Mouse (Mus musculus) neutrophil, adult 5-6 weeks (primary cell): Measurements from ENCODE around the gene Rab22a. TPM values are rescaled to one million over a fixed set of nuclear protein-coding genes. Genes with fewer than 3 reads are reported as not detected.
"Not testable (repeated sequence)": the region's sequence is repeated elsewhere in the genome, so short reads cannot be mapped to it uniquely, and the experiment has no call there.

Source experiments
- ATAC-seq: fragments of 151-379, 151-347 bp; 2 replicates; pipeline ENCODE4 v1.8.0; 2017; ENCODE audit warnings: mild to moderate bottlenecking, moderate TSS enrichment; ENCODE audit not compliant: insufficient number of reproducible peaks, poor library complexity, low FRiP score, severe bottlenecking; ENCODE audit errors: extremely low read depth
- total RNA-seq: library from RNA; stranded (forward); fragments of 200-1000 nt; gene quantifications from 2 replicates; pipeline ENCODE4 v1.2.3, GENCODE M21; 2017

The Rab22a gene
- 15.5 and 18.4 TPM in 2 replicates for total RNA-seq

GRCm38 (mm10) chr2:173659057-173659925, at the start of gene Rab22a:
Gene Rab22a (plus strand): TSS chr2:173659760.
- peak; percentile 95 for ATAC-seq

GRCm38 (mm10) chr2:173615378-173616081, 44.0 kb upstream of the Rab22a start:
- ATAC-seq = no peak

- ATAC-seq = no peak
Measured at GRCm38 (mm10) chr2:173616156-173616555, 43.4 kb upstream of the Rab22a start.

- no peak for ATAC-seq
Measured at GRCm38 (mm10) chr2:173619132-173619531, 40.4 kb upstream of the Rab22a start.

GRCm38 (mm10) chr2:173620645-173621044, 38.9 kb upstream of the Rab22a start:
- no peak for ATAC-seq

- no peak for ATAC-seq
Measured at GRCm38 (mm10) chr2:173622173-173622601, 37.4 kb upstream of the Rab22a start.

- ATAC-seq = no peak
Measured at GRCm38 (mm10) chr2:173624667-173625066, 34.9 kb upstream of the Rab22a start.

- ATAC-seq = no peak
Measured at GRCm38 (mm10) chr2:173625786-173626185, 33.8 kb upstream of the Rab22a start.

GRCm38 (mm10) chr2:173634106-173634505, 25.5 kb upstream of the Rab22a start:
- ATAC-seq = not testable (repeated sequence)

- no peak for ATAC-seq
Measured at GRCm38 (mm10) chr2:173641370-173641769, 18.2 kb upstream of the Rab22a start.

- ATAC-seq = no peak
Measured at GRCm38 (mm10) chr2:173642262-173642999, 17.1 kb upstream of the Rab22a start.

GRCm38 (mm10) chr2:173647197-173647911, 12.2 kb upstream of the Rab22a start:
- ATAC-seq = no peak

- ATAC-seq = no peak
Measured at GRCm38 (mm10) chr2:173649762-173650161, 9.8 kb upstream of the Rab22a start.

GRCm38 (mm10) chr2:173653526-173653925, 6.0 kb upstream of the Rab22a start:
- no peak for ATAC-seq

GRCm38 (mm10) chr2:173657736-173658135, 1.8 kb upstream of the Rab22a start:
- ATAC-seq = no peak

GRCm38 (mm10) chr2:173658517-173658916, 1.0 kb upstream of the Rab22a start:
- no peak for ATAC-seq

GRCm38 (mm10) chr2:173659926-173660684, 545 bp downstream of the Rab22a start:
- no peak for ATAC-seq
